Mouse (Mus musculus) neural tube, embryonic 13.5 days (tissue): ENCODE measurements around the gene Ccdc155. TPM values are rescaled to one million over a fixed set of nuclear protein-coding genes. Genes with fewer than 3 reads are reported as not detected.

Experiments
- ATAC-seq: fragments of 200-750 bp; cut with Nextera tagmentation; 2 replicates; pipeline ENCODE4 v1.8.0; 2017; ENCODE audit warnings: low read depth, mild to moderate bottlenecking, moderate TSS enrichment, moderate library complexity
- H3K27ac ChIP-seq: fragments of 300-500 bp; sonication (generic); replicated peaks from 2 replicates; pipeline ENCODE4 v1.5.1; 2015; ENCODE audit warnings: moderate library complexity, mild to moderate bottlenecking, inconsistent platforms
- H3K27me3 ChIP-seq: fragments of 300-500 bp; sonication (generic); 2 replicates; pipeline ENCODE4 v1.6.1; 2015; ENCODE audit warnings: mild to moderate bottlenecking, inconsistent platforms
- H3K36me3 ChIP-seq: fragments of 300-500 bp; sonication (generic); 2 replicates; pipeline ENCODE4 v1.6.1; 2015; ENCODE audit warnings: mild to moderate bottlenecking, inconsistent platforms
- H3K4me1 ChIP-seq: fragments of 300-500 bp; sonication (generic); replicated peaks from 2 replicates; pipeline ENCODE4 v1.6.1; 2015; ENCODE audit warnings: inconsistent platforms
- H3K4me2 ChIP-seq: fragments of 300-500 bp; sonication (generic); 2 replicates; pipeline ENCODE4 v1.6.1; 2015; ENCODE audit warnings: inconsistent platforms, mild to moderate bottlenecking, moderate library complexity
- H3K4me3 ChIP-seq: fragments of 300-500 bp; sonication (generic); 2 replicates; pipeline ENCODE4 v1.5.1; 2015; ENCODE audit warnings: mild to moderate bottlenecking, inconsistent platforms
- H3K9ac ChIP-seq: fragments of 300-500 bp; sonication (generic); 2 replicates; pipeline ENCODE4 v1.6.1; 2015; ENCODE audit warnings: moderate library complexity, mild to moderate bottlenecking, inconsistent platforms
- H3K9me3 ChIP-seq: fragments of 300-500 bp; sonication (generic); 2 replicates; pipeline ENCODE4 v1.6.1; 2016; ENCODE audit warnings: inconsistent platforms
- WGBS: fragments of 180-500 bp; shearing (Covaris S2); methylation state at CpG from one replicate; pipeline ENCODE4 v1.1.7; 2015; 5-methylcytosine and 5-hydroxymethylcytosine counted together
- polyA plus RNA-seq: library from polyadenylated mRNA; unstranded; fragments of >200 nt; fragmentation: Nextera tagmentation; extraction: Ambion mirVana; gene quantifications from 2 replicates; pipeline ENCODE4 v1.2.1, GENCODE M21; 2015

Gene Ccdc155
- polyA plus RNA-seq, 1 experiment from 2014 or later: 0.29 TPM

GRCm38 (mm10) chr7:45195341-45196175 is 9.1 kb downstream of the Ccdc155 start:
- Histone ChIP-seq H3K4me1 (peaks cover 12% of the 10 kb centered on the region; the same call in 1 of the 2 replicates), H3K9ac (0 out of 2 replicates have a peak overlapping the region, but pooled peaks have one; percentile 12)
- WGBS: 66% methylated on average over 13 of the region's 13 CpGs

DNA sequence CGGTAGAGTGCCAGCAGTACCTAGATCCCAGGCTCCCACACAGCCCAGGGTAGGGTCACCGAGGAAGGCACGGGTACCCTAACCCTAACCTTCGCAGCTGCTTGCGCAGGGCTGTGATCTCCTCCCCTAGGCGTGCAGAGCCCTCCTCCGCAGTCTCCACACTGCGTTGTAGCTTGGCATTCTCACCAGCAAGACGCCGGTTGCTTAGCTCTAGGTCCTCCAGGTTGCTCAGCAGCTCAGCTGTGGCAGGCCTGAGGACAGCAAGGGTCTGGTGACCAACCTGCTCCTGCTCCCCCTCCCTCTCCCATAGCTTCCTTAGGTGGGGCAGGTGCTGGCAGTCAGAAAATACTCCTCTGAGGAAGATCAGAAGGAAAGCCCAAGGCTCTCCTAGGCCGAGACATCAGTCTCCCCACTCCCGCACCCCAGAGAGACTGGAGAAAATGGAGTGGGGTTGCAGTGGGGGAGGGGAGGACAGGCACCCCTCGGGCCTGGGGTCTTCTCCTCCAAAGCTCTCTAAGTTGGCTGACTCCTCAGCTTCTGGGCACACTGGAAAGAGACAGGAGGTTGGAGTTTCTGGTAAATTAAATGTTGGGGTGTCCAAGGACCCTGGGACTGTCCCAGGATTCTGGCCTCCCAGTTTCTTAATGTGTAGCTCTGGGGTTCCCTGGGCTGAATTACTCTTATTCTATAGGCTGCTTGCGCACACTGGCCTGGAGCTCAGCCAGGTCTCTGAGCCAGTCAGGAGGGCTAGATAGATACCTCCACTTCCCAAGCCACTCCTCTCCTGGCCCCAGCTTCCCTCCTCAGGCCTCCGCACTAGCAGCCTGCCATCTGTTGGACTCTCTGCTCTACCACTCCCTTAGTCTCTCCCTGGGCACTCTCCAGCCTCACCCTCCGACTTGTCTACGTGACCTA is 10.6 kb downstream of the Ccdc155 start:
- peaks cover 16% of the 10 kb centered on the region for H3K27me3 ChIP-seq
- no peak for ATAC-seq
- no peak overlapping the region for H3K4me2 ChIP-seq
- no peaks in the 10 kb centered on the region for H3K36me3 ChIP-seq
- H3K9ac ChIP-seq: no peak overlapping the region
- no peaks in the 10 kb centered on the region for H3K9me3 ChIP-seq
- peaks cover 12% of the 10 kb centered on the region; the same call in 1 of the 2 replicates for H3K4me1 ChIP-seq
- no peak overlapping the region for H3K4me3 ChIP-seq
- no peak overlapping the region for H3K27ac ChIP-seq
- 75% methylated on average over 17 of the region's 17 CpGs for WGBS

More at GRCm38 (mm10) chr7:45195341-45196175, 9.1 kb downstream of the Ccdc155 start:
- H3K36me3 ChIP-seq: no peaks in the 10 kb centered on the region
- no peak overlapping the region for H3K4me2 ChIP-seq
- H3K4me3 ChIP-seq: no peak overlapping the region
- peaks cover 7% of the 10 kb centered on the region; the same call in 1 of the 2 replicates for H3K27me3 ChIP-seq
- no peaks in the 10 kb centered on the region for H3K9me3 ChIP-seq
- H3K27ac ChIP-seq: no peak overlapping the region
- ATAC-seq: no peak

GRCm38 (mm10) chr7:45193406-45193805 is 11.3 kb downstream of the Ccdc155 start:
- 0 out of 2 replicates have a peak overlapping the region, but pooled peaks have one; percentile 17 for H3K9ac ChIP-seq
- no peak overlapping the region for H3K4me2 ChIP-seq
- no peak overlapping the region for H3K4me3 ChIP-seq
- 65% methylated on average over 5 of the region's 5 CpGs for WGBS
- H3K4me1 ChIP-seq: peaks cover 12% of the 10 kb centered on the region; the same call in 1 of the 2 replicates
- peaks cover 19% of the 10 kb centered on the region for H3K27me3 ChIP-seq
- no peak for ATAC-seq
- no peak overlapping the region for H3K27ac ChIP-seq
- H3K36me3 ChIP-seq: no peaks in the 10 kb centered on the region
- no peaks in the 10 kb centered on the region for H3K9me3 ChIP-seq

GRCm38 (mm10) chr7:45192585-45193310 is 11.9 kb downstream of the Ccdc155 start:
- no peak overlapping the region for H3K9ac ChIP-seq
- no peak overlapping the region for H3K4me2 ChIP-seq
- H3K4me1 ChIP-seq: peaks cover 6% of the 10 kb centered on the region; the same call in 1 of the 2 replicates
- ATAC-seq: no peak
- H3K4me3 ChIP-seq: no peak overlapping the region
- no peaks in the 10 kb centered on the region for H3K36me3 ChIP-seq
- no peaks in the 10 kb centered on the region for H3K9me3 ChIP-seq
- 87% methylated on average over 7 of the region's 7 CpGs for WGBS
- H3K27me3 ChIP-seq: peaks cover 23% of the 10 kb centered on the region
- no peak overlapping the region for H3K27ac ChIP-seq

DNA sequence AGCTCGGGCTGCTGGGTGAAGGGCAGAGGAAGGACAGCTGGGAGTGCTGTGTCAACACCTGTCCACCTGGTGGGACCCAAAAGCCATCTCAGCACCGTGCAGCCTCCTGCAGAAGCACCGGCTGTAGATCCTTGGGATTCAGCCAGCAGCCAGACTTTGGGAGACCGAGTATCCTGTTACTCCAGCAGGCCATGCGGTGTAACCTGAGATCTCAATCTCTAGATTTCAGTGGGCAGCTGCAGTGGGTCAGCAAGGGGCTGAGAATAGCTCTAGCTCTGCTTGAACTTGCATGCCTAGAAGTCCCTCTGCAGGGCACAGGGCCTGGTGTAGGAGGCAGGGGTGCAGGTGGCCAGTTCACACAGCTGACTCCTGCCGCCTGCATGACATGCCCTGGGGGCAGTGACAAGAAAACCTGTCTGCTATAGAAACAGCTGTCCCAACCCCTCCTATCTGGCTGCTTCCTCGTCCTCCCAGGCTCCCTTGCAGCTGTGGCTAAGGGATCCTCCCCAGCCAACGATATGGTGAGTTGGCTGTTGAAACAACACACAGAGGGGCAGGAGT is 12.8 kb downstream of the Ccdc155 start:
- H3K9me3 ChIP-seq: no peaks in the 10 kb centered on the region
- no peak overlapping the region for H3K4me3 ChIP-seq
- no peak overlapping the region for H3K27ac ChIP-seq
- H3K4me1 ChIP-seq: peaks cover 6% of the 10 kb centered on the region; the same call in 1 of the 2 replicates
- H3K36me3 ChIP-seq: no peaks in the 10 kb centered on the region
- H3K27me3 ChIP-seq: peaks cover 24% of the 10 kb centered on the region
- H3K4me2 ChIP-seq: no peak overlapping the region
- WGBS: 18% methylated on average over 8 of the region's 8 CpGs
- H3K9ac ChIP-seq: peak overlapping the region; percentile 5; the same call in 1 of the 2 replicates
- ATAC-seq: no peak

DNA sequence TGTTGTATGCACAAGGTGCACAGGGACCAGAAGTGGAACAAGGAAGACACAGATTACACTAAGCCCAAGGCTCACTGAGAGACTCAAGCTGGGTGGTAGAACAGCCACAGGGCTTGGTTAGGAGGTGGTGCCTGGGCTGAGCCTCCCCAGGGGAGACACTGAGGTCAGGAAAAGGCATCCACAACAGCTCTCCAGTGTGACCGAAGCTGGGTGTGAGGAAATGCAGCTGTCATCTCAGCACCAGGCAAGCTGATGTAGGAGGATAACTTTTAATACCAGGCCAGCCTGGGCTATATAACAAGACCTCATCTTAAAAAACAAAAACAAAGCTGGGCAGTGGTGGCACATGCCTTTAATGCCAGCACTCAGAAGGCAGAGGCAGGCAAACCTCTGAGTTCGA is 13.5 kb downstream of the Ccdc155 start:
- H3K4me3 ChIP-seq: no peak overlapping the region
- H3K4me1 ChIP-seq: peaks cover 6% of the 10 kb centered on the region; the same call in 1 of the 2 replicates
- H3K27me3 ChIP-seq: peaks cover 31% of the 10 kb centered on the region
- WGBS: 82% methylated on average over 2 of the region's 2 CpGs
- no peak overlapping the region for H3K9ac ChIP-seq
- no peaks in the 10 kb centered on the region for H3K9me3 ChIP-seq
- no peak overlapping the region for H3K27ac ChIP-seq
- H3K36me3 ChIP-seq: no peaks in the 10 kb centered on the region
- no peak for ATAC-seq
- H3K4me2 ChIP-seq: no peak overlapping the region

GRCm38 (mm10) chr7:45190186-45190585 is 14.5 kb downstream of the Ccdc155 start:
- no peak for ATAC-seq
- Histone ChIP-seq H3K4me1 (peaks cover 6% of the 10 kb centered on the region; the same call in 1 of the 2 replicates), H3K36me3 (no peaks in the 10 kb centered on the region), H3K9ac (no peak overlapping the region), H3K27me3 (peaks cover 41% of the 10 kb centered on the region), H3K4me2 (no peak overlapping the region), H3K27ac (no peak overlapping the region), H3K4me3 (no peak overlapping the region), H3K9me3 (no peaks in the 10 kb centered on the region)
- 93% methylated on average over 6 of the region's 6 CpGs for WGBS

DNA sequence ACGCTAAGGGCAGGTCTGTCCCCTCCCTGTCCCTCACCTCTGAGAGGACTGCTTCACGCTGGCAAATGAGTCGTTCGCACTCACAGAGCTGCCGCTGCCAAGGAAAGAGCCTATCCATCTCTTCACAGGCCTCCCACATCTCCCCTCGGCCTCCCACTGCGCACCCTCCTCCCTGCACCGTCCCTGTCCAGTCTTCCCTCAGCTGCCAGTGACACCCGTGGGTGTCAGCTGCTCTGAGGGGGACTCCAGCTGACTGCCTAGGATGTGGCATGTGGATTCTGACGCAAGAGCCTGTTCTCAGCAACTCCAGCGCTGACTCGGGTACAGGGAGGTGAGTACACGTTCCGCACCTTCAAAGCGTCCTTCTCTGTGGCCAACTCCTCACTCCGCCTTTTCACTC is 15.1 kb downstream of the Ccdc155 start:
- Histone ChIP-seq H3K9me3 (no peaks in the 10 kb centered on the region), H3K4me3 (no peak overlapping the region), H3K36me3 (no peaks in the 10 kb centered on the region), H3K27ac (no peak overlapping the region), H3K4me1 (peaks cover 11% of the 10 kb centered on the region), H3K27me3 (peaks cover 47% of the 10 kb centered on the region), H3K9ac (no peak overlapping the region), H3K4me2 (no peak overlapping the region)
- 57% methylated on average over 16 of the region's 16 CpGs for WGBS
- ATAC-seq: no peak

- peaks cover 80% of the 10 kb centered on the region for H3K27me3 ChIP-seq
- peaks cover 23% of the 10 kb centered on the region for H3K4me1 ChIP-seq
- no peak overlapping the region for H3K9ac ChIP-seq
- no peak overlapping the region for H3K4me3 ChIP-seq
- no peak for ATAC-seq
- H3K4me2 ChIP-seq: no peak overlapping the region
- H3K36me3 ChIP-seq: no peaks in the 10 kb centered on the region
- H3K27ac ChIP-seq: no peak overlapping the region
- WGBS: 74% methylated on average over 7 of the region's 7 CpGs
- H3K9me3 ChIP-seq: no peaks in the 10 kb centered on the region
Measured at GRCm38 (mm10) chr7:45185921-45186320, 18.8 kb downstream of the Ccdc155 start.

DNA sequence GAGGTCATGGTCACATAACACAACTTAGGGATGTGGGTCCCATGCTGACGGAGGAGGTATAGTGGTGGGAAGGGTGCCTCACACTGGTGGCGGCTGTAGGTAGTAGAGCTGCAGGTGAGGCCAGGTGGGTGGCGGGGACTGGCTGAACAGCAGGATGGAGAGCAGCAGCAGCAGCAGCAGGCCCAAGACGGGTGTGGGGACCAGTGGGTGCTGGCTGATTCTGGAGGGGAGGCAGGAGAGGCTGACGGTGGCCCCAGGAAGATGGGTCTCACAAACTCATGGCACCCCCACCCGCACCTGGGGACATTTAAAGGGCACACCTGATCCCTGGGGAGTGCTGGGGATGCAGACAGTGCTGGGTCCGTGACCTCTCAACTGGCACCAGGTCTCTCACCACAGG is 21.0 kb downstream of the Ccdc155 start:
- H3K9ac ChIP-seq: no peak overlapping the region
- no peaks in the 10 kb centered on the region for H3K36me3 ChIP-seq
- no peak overlapping the region for H3K4me2 ChIP-seq
- H3K27me3 ChIP-seq: peaks cover 90% of the 10 kb centered on the region
- WGBS: 67% methylated on average over 7 of the region's 7 CpGs
- no peak overlapping the region for H3K27ac ChIP-seq
- no peaks in the 10 kb centered on the region for H3K9me3 ChIP-seq
- H3K4me3 ChIP-seq: no peak overlapping the region
- ATAC-seq: no peak
- peaks cover 24% of the 10 kb centered on the region for H3K4me1 ChIP-seq

DNA sequence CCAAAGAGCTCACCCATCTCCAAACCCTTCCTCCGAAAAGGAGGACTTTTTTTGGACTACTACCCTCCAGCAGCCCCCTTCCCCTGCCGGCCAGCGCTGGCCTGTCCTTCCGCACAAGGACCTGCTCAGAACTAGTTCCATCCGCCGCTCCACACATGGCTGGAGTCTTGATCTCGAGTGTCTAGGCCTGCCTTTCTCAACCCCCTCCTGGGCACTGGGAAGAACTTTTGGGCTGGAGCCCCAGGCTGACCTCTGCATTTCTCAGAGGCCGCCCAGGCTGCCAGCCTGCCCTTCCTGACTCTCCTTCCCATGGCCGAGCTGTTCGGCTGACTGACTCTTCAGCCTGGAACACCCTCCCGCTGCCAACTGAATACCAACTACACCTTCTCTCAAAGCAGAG is 22.1 kb downstream of the Ccdc155 start:
- Histone ChIP-seq H3K4me3 (peak overlapping the region; percentile 33), H3K9me3 (no peaks in the 10 kb centered on the region), H3K36me3 (no peaks in the 10 kb centered on the region), H3K4me1 (peaks cover 24% of the 10 kb centered on the region), H3K27ac (no peak overlapping the region), H3K4me2 (peak overlapping the region; percentile 53), H3K27me3 (peaks cover 96% of the 10 kb centered on the region), H3K9ac (peak overlapping the region; percentile 50)
- WGBS: 14% methylated on average over 11 of the region's 11 CpGs
- ATAC-seq: no peak
